Mouse (Mus musculus) ES-Bruce4 (cell line): ENCODE data around the gene Krtap1-5.

Experiments
- CTCF ChIP-seq: IDR thresholded peaks from one replicate; pipeline ENCODE4 v1.8.1; 2011; ENCODE audit warnings: low read depth, low read length
- EP300 ChIP-seq: IDR thresholded peaks from 2 replicates; pipeline ENCODE4 v1.6.1; 2011; ENCODE audit warnings: low read depth, low read length; ENCODE audit not compliant: insufficient read depth

- TF ChIP-seq CTCF (no peak), EP300 (no peak)
Observed at GRCm38 (mm10) chr11:99585096-99585495, 4.3 kb upstream of the Krtap1-5 start.
